8 mouse cellular contexts compared by ENCODE assay signal in the genomic region with DNA sequence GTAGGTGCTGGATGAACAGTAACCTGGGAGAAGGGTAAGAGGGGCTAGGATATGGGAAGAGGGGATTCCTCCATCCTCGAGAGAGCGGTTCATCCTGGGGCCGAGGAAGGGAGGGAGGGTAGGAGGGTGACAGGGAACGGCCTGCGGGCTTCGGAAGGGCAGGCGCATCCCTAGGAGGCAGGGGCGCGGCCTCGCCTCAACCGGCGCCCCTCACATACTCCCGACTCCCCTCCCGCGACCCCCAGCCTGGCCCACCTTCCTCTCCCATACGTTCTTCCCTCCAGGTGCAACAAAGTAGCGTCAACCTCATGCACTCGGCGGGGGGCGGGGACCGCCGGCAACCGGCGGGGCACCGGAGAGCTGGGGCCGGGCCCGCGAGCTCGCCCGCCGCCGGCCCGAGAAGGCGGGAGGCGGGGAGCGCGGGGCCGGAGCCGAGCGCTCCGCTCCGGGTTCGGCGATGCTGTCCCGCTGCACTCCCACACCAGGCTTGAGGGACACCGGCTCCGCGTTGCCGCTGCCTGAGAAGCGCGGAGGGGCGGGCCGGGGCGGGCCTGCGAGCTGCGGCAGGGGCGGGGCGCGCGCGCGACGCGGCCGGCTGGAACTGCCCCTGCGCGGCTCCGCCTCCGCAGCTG. TPM values are rescaled to one million over a fixed set of nuclear protein-coding genes. Genes with fewer than 3 reads are reported as not detected.
DNase-seq lines count a peak whose midpoint lies in the region; ATAC-seq and TF ChIP-seq lines count a peak whose summit lies in the region.

A gene (minus strand): TSS at position 513 of the 632 bp plus-strand sequence.

- peak within 1 kb of the TSS; percentile 73 for H3K9ac ChIP-seq in CH12.LX (ENCODE audit: insufficient read depth, low read depth)
- H3K9ac ChIP-seq in hindbrain, embryonic 15.5 days = peak within 1 kb of the TSS; percentile 87
- peak within 1 kb of the TSS; percentile 79 for H3K9ac ChIP-seq in liver, postnatal 0 days (replicated peaks)

- H3K36me3 ChIP-seq in CH12.LX (replicated peaks in 1 of 2; ENCODE audit: control insufficient read depth in 1 of 2, insufficient read depth in 1 of 2, low read length in 1 of 2) = peaks cover 0 to 28% of the 10 kb centered on the region in 2 experiments
- peaks cover 21% of the 10 kb centered on the region for H3K36me3 ChIP-seq in hindbrain, embryonic 15.5 days
- no peaks in the 10 kb centered on the region for H3K36me3 ChIP-seq in liver, postnatal 0 days (replicated peaks; ENCODE audit: insufficient read depth, low read length)

- no peak for TF ChIP-seq RAD21 in CH12.LX (IDR thresholded peaks at IDR 0.05; ENCODE audit: low read depth, low read length)

- TF ChIP-seq POLR2A in CH12.LX (IDR thresholded peaks at IDR 0.05; ENCODE audit: low read depth, low read length) = peak; percentile 55; the same call in 1 of the 2 replicates

- peak within 1 kb of the TSS; percentile 85 for H3K27ac ChIP-seq in gastrocnemius, adult 2 months
- no peak within 1 kb of the TSS for H3K27ac ChIP-seq in CH12.LX (ENCODE audit: insufficient read depth, low read depth)
- peak within 1 kb of the TSS; percentile 91 for H3K27ac ChIP-seq in hindbrain, embryonic 15.5 days (replicated peaks)
- H3K27ac ChIP-seq in liver, postnatal 0 days (ENCODE audit: low read depth) = peak within 1 kb of the TSS; percentile 70

- DNase-seq in gastrocnemius, adult 2 months = no peak
- DNase-seq in gastrocnemius, adult 8-10 months (ENCODE audit: low spot score in 2 of 2) = no peak
- DNase-seq in CH12.LX (ENCODE audit: extremely low read depth) = no peak
- peak; percentile 46 for DNase-seq in embryo, embryonic 10.5 days (ENCODE audit: low spot score)
- no peak for DNase-seq in liver, postnatal 0 days
- DNase-seq in ovary, adult 18-20 months (ENCODE audit: low spot score) = no peak
- no peak for DNase-seq in gastrocnemius, adult 18-20 months (ENCODE audit: low spot score)

- no peak for TF ChIP-seq EP300 in CH12.LX (IDR thresholded peaks at IDR 0.05; ENCODE audit: low read length)
- no peak for TF ChIP-seq EP300 in liver, postnatal 0 days (IDR thresholded peaks at IDR 0.05; ENCODE audit: low read depth)

- 0% methylated on average over 33 of the region's 69 CpGs for WGBS in hindbrain, embryonic 15.5 days
- WGBS in liver, postnatal 0 days (ENCODE audit: insufficient replicate concordance) = 1% methylated on average over 48 of the region's 69 CpGs

- H3K27me3 ChIP-seq in CH12.LX (replicated peaks) = no peaks in the 10 kb centered on the region
- H3K27me3 ChIP-seq in hindbrain, embryonic 15.5 days = no peaks in the 10 kb centered on the region
- 0 out of 2 replicates have a peak, but pooled peaks cover 4% of the 10 kb centered on the region for H3K27me3 ChIP-seq in liver, postnatal 0 days (ENCODE audit: insufficient read depth, low read length)

- no peak for TF ChIP-seq CTCF in gastrocnemius, adult 2 months (IDR thresholded peaks at IDR 0.05)
- no peak for TF ChIP-seq CTCF in CH12.LX (conservative IDR thresholded peaks at IDR 0.05 in 1 of 2, IDR thresholded peaks at IDR 0.05 in 1 of 2; ENCODE audit: low read depth in 2 of 2, low read length in 2 of 2)
- TF ChIP-seq CTCF in liver, postnatal 0 days (IDR thresholded peaks at IDR 0.05; ENCODE audit: low read depth) = no peak

- in situ Hi-C loops in CH12.LX (cut with MboI; ENCODE audit: low pct_ligation_motif_present, low pct_unique_long_range_greater_than_20kb, low sequenced_read_pairs) = loop anchor here (5.0 kb wide), 1 partner anchor 41 kb away; no protein-coding TSS in a partner anchor

- H3K4me3 ChIP-seq in gastrocnemius, adult 2 months = peak within 1 kb of the TSS; percentile 87
- peak within 1 kb of the TSS; percentile 54 to 70 (median 66) for H3K4me3 ChIP-seq in CH12.LX (replicated peaks in 1 of 3; ENCODE audit: low read depth in 2 of 3, low read length in 2 of 3, poor library complexity in 1 of 3)
- H3K4me3 ChIP-seq in hindbrain, embryonic 15.5 days = peak within 1 kb of the TSS; percentile 92
- H3K4me3 ChIP-seq in liver, postnatal 0 days (ENCODE audit: low read depth, low read length) = peak within 1 kb of the TSS; percentile 69

- dilution Hi-C loops in CH12.LX (cut with MboI; ENCODE audit: extremely low pct_ligation_motif_present, extremely low pct_unique_long_range_greater_than_20kb, low sequenced_read_pairs) = no loop called here

- no peaks in the 10 kb centered on the region for H3K9me3 ChIP-seq in CH12.LX (replicated peaks; ENCODE audit: low read length)
- H3K9me3 ChIP-seq in hindbrain, embryonic 15.5 days = no peaks in the 10 kb centered on the region
- no peaks in the 10 kb centered on the region for H3K9me3 ChIP-seq in liver, postnatal 0 days (ENCODE audit: low read length)

- peak within 1 kb of the TSS; percentile 91 for H3K4me2 ChIP-seq in CH12.LX (ENCODE audit: insufficient read depth, low read depth, poor library complexity, severe bottlenecking)
- peak within 1 kb of the TSS; percentile 67 for H3K4me2 ChIP-seq in hindbrain, embryonic 15.5 days
- peak within 1 kb of the TSS; percentile 99 for H3K4me2 ChIP-seq in liver, postnatal 0 days (ENCODE audit: low read depth, low read length)

- intact Hi-C loops in gastrocnemius, adult 2 months (cut with DNase I) = loop anchor here (5.0 kb wide), 2 partner anchors 51 to 106 kb away; a partner anchor contains a TSS

- ATAC-seq in hindbrain, embryonic 15.5 days (ENCODE audit: low FRiP score, low read depth) = peak; percentile 19
- no peak for ATAC-seq in liver, postnatal 0 days

- H3K79me2 ChIP-seq in CH12.LX (replicated peaks; ENCODE audit: control insufficient read depth, extremely low read depth, insufficient read depth, poor library complexity, severe bottlenecking) = no peaks in the 10 kb centered on the region

- peaks cover 3 to 20% of the 10 kb centered on the region in 2 experiments; a peak in 2 of 4 replicates for H3K4me1 ChIP-seq in CH12.LX (ENCODE audit: control insufficient read depth in 1 of 2, insufficient read depth in 2 of 2)
- peaks cover 22% of the 10 kb centered on the region for H3K4me1 ChIP-seq in hindbrain, embryonic 15.5 days (replicated peaks)
- H3K4me1 ChIP-seq in liver, postnatal 0 days (ENCODE audit: insufficient read depth) = peaks cover 9% of the 10 kb centered on the region; the same call in 1 of the 2 replicates

TF ChIP-seq in CH12.LX, 34 proteins besides CTCF, POLR2A, EP300 and RAD21:
- TF ChIP-seq MAX (IDR thresholded peaks at IDR 0.05; ENCODE audit: low read length) (no peak), PAX5 (IDR thresholded peaks at IDR 0.05; ENCODE audit: low read length) (no peak), SIN3A (IDR thresholded peaks at IDR 0.05; ENCODE audit: low read length) (no peak), NRF1 (IDR thresholded peaks at IDR 0.05; ENCODE audit: low read depth, low read length) (no peak), RCOR1 (conservative IDR thresholded peaks at IDR 0.05; ENCODE audit: low read depth, low read length) (no peak), USF1 (IDR thresholded peaks at IDR 0.05; ENCODE audit: low read depth, low read length) (no peak)
TF ChIP-seq in CH12.LX: peak in this region for 0.

RNA-seq across cellular contexts. Expression of the gene that starts here (rescaled TPM):
- 1 to 10 TPM; 1.5 to 2.2 TPM for total RNA-seq in gastrocnemius, adult 2 months (2021)
- 1 to 10 TPM in 2 of 4 experiments, under 1 TPM in 2; 0.92 to 1.5 (median 1.2) TPM for total RNA-seq in gastrocnemius, adult 8-10 months (2022)
- total RNA-seq in CH12.LX (2012; rRNA removed) (10.8 and 11.5 TPM in 2 replicates), CH12.LX (2014; rRNA removed) (6.4 and 7.2 TPM in 2 replicates)
- 24.5 and 27.7 TPM in 2 replicates for polyA plus RNA-seq in CH12.LX (2012; ENCODE audit: insufficient read length, low read depth)
- 23.0 and 25.8 TPM in 2 replicates for polyA plus RNA-seq in hindbrain, embryonic 15.5 days (2015; fragmentation: Nextera tagmentation; extraction: Ambion mirVana)
- 0.59 and 0.73 TPM in 2 replicates for polyA plus RNA-seq in liver, postnatal 0 days (2015; fragmentation: Nextera tagmentation; extraction: Ambion mirVana)
- total RNA-seq in gastrocnemius, adult 18-20 months (2021) = 1 to 10 TPM; 1.4 to 1.8 TPM

Comparison
In these comparisons a context has a peak if more than half of its experiments do, and no peak if none do; other contexts are left out.
1. RNA of the gene that starts here (polyA plus RNA-seq): 24.5 to 27.7 TPM in CH12.LX and 23.0 to 25.8 TPM in hindbrain, embryonic 15.5 days; 0.59 to 0.73 TPM in liver, postnatal 0 days; every median in the first group is over 10 times any median in the second.
2. Peak in every context shown above with its lines, with median percentiles within 50 percentile points of each other: H3K4me3 ChIP-seq, H3K4me2 ChIP-seq and H3K9ac ChIP-seq.